Mouse (Mus musculus) lung, adult 2 months (tissue): ENCODE results near the gene Olfr690. TPM values are rescaled to one million over a fixed set of nuclear protein-coding genes. Genes with fewer than 3 reads are reported as not detected.
"Not testable (repeated sequence)": the region's sequence is repeated elsewhere in the genome, so short reads cannot be mapped to it uniquely, and the experiment has no call there.

ENCODE experiments used
- DNase-seq: peaks from one replicate; pipeline ENCODE4 v3.0.0; 2022
- H3K4me1 ChIP-seq: fragments of 200-500 bp; 2 replicates; pipeline ENCODE4 v1.6.1; 2011; ENCODE audit warnings: low read length; ENCODE audit not compliant: control insufficient read depth, insufficient read depth
- H3K4me3 ChIP-seq: fragments of 200-500 bp; replicated peaks from 2 replicates; pipeline ENCODE3; 2011; ENCODE audit warnings: low read depth, mild to moderate bottlenecking, control low read depth, low read length; ENCODE audit errors: extremely low read depth
- CTCF ChIP-seq: fragments of 200-500 bp; IDR thresholded peaks from 2 replicates; pipeline ENCODE4 v1.5.1; 2011; ENCODE audit warnings: mild to moderate bottlenecking, low read length, control low read depth; ENCODE audit not compliant: insufficient read depth
- POLR2A ChIP-seq: fragments of 200-500 bp; IDR thresholded peaks from 2 replicates; pipeline ENCODE4 v1.6.1; 2011; ENCODE audit warnings: low read depth, mild to moderate bottlenecking, control low read depth, low read length, borderline replicate concordance; ENCODE audit errors: extremely low read depth
- whole genome bisulfite sequencing: fragments of 180-500 bp; shearing (Covaris S2); methylation state at CpG from one replicate; pipeline ENCODE4 v1.1.7; 2018; 5-methylcytosine and 5-hydroxymethylcytosine counted together
- polyA plus RNA-seq: library from polyadenylated mRNA; depleted of rRNA; stranded (reverse); fragments of >200 nt; gene quantifications from 2 replicates; pipeline ENCODE4 v1.2.3, GENCODE M21; 2012; rRNA removed

The Olfr690 gene
- not detected in 2 replicates for polyA plus RNA-seq

DNA sequence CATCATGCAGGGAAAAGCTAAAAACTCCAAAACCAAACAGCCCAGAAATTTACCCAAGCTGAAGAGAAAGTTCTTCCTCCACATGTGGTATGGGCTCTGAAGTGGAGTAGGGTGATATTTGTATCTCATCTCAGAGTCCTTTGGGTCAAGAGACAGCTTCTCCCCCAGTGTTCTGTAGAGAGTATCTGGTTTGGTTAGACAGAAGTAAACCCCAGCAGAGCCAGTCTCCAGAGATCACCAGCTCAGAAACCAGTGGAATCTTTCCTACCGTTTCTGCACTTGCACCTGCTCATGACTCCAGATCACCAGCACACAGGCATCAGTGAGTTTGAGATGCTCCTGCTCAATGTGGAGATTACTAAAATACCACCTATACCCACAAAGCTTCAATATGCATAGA is at the start of gene Olfr690:
Gene Olfr690, minus strand, starts transcription at position 101 of the 400 bp plus-strand sequence.
- 78% methylated on average over 1 of the region's 1 CpGs for WGBS
- no peak for DNase-seq
- no peaks in the 10 kb centered on the region for H3K4me1 ChIP-seq
- TF ChIP-seq CTCF (no peak), POLR2A (no peak)
- no peak within 1 kb of the TSS for H3K4me3 ChIP-seq

DNA sequence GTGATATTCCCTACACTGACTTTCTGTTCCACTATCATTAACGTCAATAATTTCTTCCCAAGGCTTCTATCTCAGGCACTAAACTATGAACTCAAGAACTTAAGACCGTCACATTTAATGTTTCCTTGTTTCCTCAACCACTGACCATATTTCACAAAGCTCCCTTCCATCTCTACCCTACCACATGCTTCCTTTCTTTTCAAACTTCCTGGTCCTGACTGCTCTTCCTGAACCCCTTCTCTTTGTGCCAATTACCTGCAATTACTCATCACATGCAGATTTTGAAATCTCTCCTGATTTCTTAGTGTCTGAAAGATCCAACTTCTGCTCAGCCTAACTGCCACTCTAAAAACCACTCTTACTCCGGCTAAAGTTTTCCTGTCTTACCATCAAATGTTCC is 46.4 kb upstream of the Olfr690 start:
- Histone ChIP-seq H3K4me3 (no peak overlapping the region), H3K4me1 (no peaks in the 10 kb centered on the region)
- WGBS: 88% methylated on average over 3 of the region's 3 CpGs
- no peak for DNase-seq
- TF ChIP-seq CTCF (no peak), POLR2A (no peak)

DNA sequence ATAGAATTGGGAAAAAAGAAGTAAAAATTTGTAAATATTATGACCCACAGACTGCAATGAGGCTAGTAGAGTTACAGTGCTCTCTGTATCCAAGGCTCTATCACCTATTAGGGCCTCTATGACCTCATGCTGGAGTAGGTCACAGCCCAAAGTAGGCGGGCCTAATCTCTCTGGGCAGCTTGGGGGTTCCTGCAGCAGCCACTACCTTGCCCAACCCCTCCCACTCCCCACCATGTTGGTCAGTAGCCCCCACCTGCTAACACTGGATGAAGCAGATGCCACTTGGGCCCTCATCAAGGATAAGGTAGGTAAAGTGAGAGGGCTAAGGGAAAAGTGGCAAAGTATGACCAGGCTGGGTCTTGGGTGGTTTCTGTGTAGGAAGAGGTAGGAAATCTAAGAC is 41.0 kb upstream of the Olfr690 start, which contains the start of gene Gm5901:
Gene Gm5901, plus strand, starts transcription at position 173 of the 400 bp plus-strand sequence.
- TF ChIP-seq CTCF (no peak), POLR2A (no peak)
- no peaks in the 10 kb centered on the region for H3K4me1 ChIP-seq
- 95% methylated on average over 1 of the region's 1 CpGs for WGBS
- H3K4me3 ChIP-seq: no peak within 1 kb of the TSS
- DNase-seq: no peak

DNA sequence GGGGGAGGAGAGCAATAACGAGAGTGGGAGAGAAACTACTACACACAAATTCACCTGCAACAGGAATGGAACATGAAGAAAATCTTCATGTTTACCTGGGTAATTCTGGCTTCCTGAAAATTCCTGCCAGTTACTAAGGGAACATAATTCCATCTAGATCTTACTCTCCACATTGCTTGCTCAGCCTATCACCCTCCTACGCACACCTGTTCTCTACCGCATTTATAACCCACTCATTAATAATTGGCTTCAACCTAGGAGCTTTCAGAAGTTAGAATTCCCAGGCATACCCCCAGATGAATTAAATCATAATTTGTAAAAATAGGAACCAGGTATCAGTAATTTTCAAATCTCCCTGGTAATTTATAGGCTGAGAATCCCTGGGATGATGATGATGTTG is 40.1 kb upstream of the Olfr690 start:
- WGBS: 88% methylated on average over 3 of the region's 3 CpGs
- no peak overlapping the region for H3K4me3 ChIP-seq
- H3K4me1 ChIP-seq: no peaks in the 10 kb centered on the region
- no peak for DNase-seq
- no peak for TF ChIP-seq POLR2A
- TF ChIP-seq CTCF: no peak

DNA sequence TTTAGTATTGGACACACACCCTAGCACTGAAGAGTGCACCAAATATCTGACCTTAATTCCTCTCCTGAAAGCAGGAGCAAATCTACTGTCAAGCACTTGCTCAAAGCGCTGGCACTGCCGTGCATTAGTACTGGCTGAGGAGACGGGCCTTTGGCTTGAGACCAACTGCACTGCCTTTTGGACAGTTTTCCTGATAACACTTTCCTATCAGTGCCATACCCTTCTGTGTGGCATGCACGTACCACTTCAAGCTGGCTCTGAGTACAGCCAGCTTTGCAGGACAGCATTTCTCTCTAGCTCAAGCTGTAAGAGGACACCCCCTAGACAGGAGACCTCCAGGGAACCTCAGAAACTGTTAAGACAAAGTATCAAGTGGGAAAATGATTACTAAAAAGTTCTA is 39.6 kb upstream of the Olfr690 start:
- H3K4me1 ChIP-seq: no peaks in the 10 kb centered on the region
- TF ChIP-seq POLR2A (no peak), CTCF (no peak)
- 60% methylated on average over 4 of the region's 4 CpGs for WGBS
- no peak overlapping the region for H3K4me3 ChIP-seq
- DNase-seq: no peak

DNA sequence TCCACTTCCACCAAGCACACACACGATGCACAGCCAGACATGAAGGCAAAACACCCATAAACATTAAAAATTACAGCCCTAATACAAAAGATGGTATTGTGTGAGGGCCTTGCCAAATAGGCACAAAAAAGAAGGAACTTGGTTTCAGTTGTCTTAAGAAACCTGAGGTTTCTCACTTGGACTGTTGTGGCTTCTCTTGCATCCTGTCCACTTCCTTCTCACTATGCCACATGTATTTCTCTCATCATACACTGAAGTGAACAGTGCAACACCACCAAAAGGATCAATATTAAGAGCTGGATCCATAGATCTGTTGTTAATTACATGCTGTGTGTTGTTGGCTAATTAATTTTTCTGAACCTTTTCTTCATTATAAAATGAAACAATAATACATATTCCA is 39.0 kb upstream of the Olfr690 start:
- Histone ChIP-seq H3K4me3 (no peak overlapping the region), H3K4me1 (no peaks in the 10 kb centered on the region)
- TF ChIP-seq CTCF (no peak), POLR2A (no peak)
- no peak for DNase-seq
- 87% methylated on average over 1 of the region's 1 CpGs for WGBS

DNA sequence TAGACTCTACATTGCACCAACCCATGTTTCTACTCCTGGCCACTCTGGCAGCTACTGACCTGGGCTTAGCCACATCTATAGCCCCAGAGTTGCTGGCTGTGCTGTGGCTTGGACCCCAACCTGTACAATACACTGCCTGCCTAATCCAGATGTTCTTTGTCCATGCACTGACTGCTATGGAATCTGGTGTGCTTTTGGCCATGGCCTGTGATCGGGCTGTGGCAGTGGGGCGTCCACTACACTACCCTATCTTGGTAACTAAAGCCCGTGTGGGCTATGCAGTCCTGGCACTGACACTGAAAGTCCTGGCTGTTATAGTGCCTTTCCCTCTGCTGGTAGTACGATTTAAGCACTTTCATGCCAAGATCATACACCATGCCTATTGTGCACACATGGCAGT is 34.6 kb upstream of the Olfr690 start:
- no peak overlapping the region for H3K4me3 ChIP-seq
- 91% methylated on average over 4 of the region's 4 CpGs for WGBS
- TF ChIP-seq POLR2A (no peak), CTCF (no peak)
- DNase-seq: no peak
- no peaks in the 10 kb centered on the region for H3K4me1 ChIP-seq

DNA sequence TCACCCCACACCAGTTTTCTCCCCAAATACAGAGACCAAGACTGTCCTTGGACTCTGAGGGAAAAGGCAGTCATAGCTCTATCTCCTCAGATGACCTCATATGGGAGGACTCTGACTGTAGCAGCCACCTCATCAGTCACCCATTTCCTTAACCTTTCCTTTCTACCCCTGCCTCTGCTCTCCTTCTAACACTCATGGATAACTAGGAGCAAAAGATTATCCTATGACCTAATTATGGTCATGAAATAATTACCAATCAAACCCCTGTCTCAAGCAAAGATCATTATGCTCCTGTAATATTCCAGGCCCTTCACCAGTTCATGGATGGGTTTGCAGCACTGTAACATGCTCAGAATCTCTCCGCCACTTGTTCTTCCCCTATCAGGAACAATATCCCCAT is 34.0 kb upstream of the Olfr690 start, which contains the start of gene Olfr692:
Gene Olfr692, plus strand, starts transcription at position 301 of the 400 bp plus-strand sequence.
- TF ChIP-seq CTCF (no peak), POLR2A (no peak)
- WGBS: 89% methylated on average over 1 of the region's 1 CpGs

DNA sequence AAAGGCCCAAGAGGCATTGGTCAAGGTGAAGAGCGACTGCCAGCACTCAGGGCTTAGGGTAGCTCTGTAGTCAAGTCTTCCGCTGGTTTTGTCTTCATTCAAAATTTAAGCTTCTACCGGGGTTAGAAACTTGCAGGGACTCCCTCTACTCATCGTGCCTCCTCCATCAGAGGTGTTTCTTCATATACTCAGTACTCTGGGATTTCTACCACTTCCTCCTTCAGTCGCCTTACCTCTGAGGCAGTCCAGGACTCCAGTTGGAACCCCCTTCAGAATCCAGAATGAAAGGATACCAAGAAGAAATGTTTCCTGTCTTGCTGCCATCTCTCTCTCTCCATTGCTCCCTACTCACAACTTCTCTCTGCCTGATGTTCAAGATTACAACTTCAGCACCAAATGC is 33.4 kb upstream of the Olfr690 start:
- H3K4me1 ChIP-seq: no peaks in the 10 kb centered on the region
- WGBS: 83% methylated on average over 5 of the region's 5 CpGs
- TF ChIP-seq CTCF: no peak
- TF ChIP-seq POLR2A: no peak

More for the DNA sequence above, 34.0 kb upstream of the Olfr690 start, which contains the start of gene Olfr692:
- no peaks in the 10 kb centered on the region for H3K4me1 ChIP-seq
- no peak for DNase-seq
- H3K4me3 ChIP-seq: no peak within 1 kb of the TSS

DNA sequence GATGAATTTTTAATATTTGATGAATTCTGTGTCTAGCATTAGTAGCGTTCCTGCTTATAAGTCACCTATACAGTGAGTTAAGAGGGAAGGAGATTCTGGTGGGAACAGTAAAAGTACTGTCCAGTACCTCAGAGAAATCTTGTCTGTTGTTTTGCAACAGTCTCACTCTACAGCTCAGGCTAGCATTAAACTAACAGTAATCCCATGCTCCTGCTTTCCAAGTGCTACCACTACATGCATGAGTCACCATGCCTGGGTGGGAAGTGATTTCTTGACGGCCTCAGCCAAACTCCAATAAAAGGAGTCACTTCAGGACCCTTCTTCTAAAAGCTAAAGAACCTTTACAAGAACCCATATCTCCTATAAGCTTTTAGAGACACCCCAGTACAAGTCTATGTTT is 27.8 kb upstream of the Olfr690 start:
- no peaks in the 10 kb centered on the region for H3K4me1 ChIP-seq
- TF ChIP-seq POLR2A: no peak
- TF ChIP-seq CTCF: no peak
- no peak for DNase-seq
- 76% methylated on average over 2 of the region's 2 CpGs for WGBS
- no peak overlapping the region for H3K4me3 ChIP-seq

More for the DNA sequence above, 33.4 kb upstream of the Olfr690 start:
- DNase-seq: no peak
- H3K4me3 ChIP-seq: no peak overlapping the region

DNA sequence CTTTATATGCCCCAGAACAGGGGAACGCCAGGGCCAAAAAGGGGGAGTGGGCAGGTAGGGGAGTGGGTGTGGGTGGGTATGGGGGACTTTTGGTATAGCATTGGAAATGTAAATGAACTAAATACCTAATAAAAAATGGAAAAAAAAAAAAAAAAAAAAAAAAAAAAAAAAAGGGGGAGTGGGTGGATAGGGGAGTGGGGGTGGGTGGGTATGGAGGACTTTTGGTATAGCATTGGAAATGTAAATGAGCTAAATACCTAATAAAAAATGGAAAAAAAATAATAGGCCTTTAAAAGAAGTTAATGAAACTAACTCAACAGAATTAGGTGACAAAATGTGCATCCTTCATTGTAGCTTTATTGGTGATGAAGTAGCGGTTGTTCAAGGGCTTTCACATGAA is 22.6 kb upstream of the Olfr690 start:
- H3K4me1 ChIP-seq, DNase-seq, H3K4me3 ChIP-seq: not testable (repeated sequence)
- 87% methylated on average over 1 of the region's 2 CpGs for WGBS

DNA sequence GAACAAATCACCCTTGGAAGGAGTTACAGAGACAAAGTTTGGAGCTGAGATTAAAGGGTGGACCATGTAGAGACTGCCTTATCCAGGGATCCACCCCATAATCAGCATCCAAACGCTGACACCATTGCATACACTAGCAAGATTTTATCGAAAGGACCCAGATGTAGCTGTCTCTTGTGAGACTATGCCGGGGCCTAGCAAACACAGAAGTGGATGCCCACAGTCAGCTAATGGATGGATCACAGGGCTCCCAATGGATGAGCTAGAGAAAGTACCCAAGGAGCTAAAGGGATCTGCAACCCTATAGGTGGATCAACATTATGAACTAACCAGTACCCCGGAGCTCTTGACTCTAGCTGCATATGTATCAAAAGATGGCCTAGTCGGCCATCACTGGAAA is 22.2 kb upstream of the Olfr690 start:
- DNase-seq, H3K4me1 ChIP-seq, H3K4me3 ChIP-seq: not testable (repeated sequence)
- no CpG with 5 or more reads among the region's 5 CpGs for WGBS
